Mouse (Mus musculus) heart, embryonic 12.5 days (tissue): ENCODE data around the gene Asrgl1. TPM values are rescaled to one million over a fixed set of nuclear protein-coding genes. Genes with fewer than 3 reads are reported as not detected.
"Not testable (repeated sequence)": the region's sequence is repeated elsewhere in the genome, so short reads cannot be mapped to it uniquely, and the experiment has no call there.

Experiments used
- ATAC-seq: fragments of 200-750 bp; cut with Nextera tagmentation; 2 replicates; pipeline ENCODE4 v1.8.0; 2017; ENCODE audit warnings: moderate TSS enrichment, moderate library complexity; ENCODE audit not compliant: insufficient number of reproducible peaks, low FRiP score
- H3K27ac ChIP-seq: fragments of 300-500 bp; sonication (generic); 2 replicates; pipeline ENCODE4 v1.5.1; 2016; ENCODE audit warnings: mild to moderate bottlenecking, moderate library complexity; ENCODE audit not compliant: poor library complexity, severe bottlenecking
- H3K27me3 ChIP-seq: fragments of 300-500 bp; sonication (generic); replicated peaks from 2 replicates; pipeline ENCODE4 v1.6.1; 2016; ENCODE audit warnings: mild to moderate bottlenecking, moderate library complexity
- H3K36me3 ChIP-seq: fragments of 300-500 bp; sonication (generic); 2 replicates; pipeline ENCODE4 v1.6.1; 2016; ENCODE audit warnings: mild to moderate bottlenecking, moderate library complexity
- H3K4me1 ChIP-seq: fragments of 300-500 bp; sonication (generic); replicated peaks from 2 replicates; pipeline ENCODE4 v1.6.1; 2016; ENCODE audit warnings: mild to moderate bottlenecking
- H3K4me2 ChIP-seq: fragments of 300-500 bp; sonication (generic); 2 replicates; pipeline ENCODE4 v1.6.1; 2016; ENCODE audit warnings: mild to moderate bottlenecking, moderate library complexity
- H3K4me3 ChIP-seq: fragments of 300-500 bp; sonication (generic); 2 replicates; pipeline ENCODE4 v1.5.1; 2016; ENCODE audit warnings: mild to moderate bottlenecking
- H3K9ac ChIP-seq: fragments of 300-500 bp; sonication (generic); 2 replicates; pipeline ENCODE4 v1.6.1; 2016; ENCODE audit warnings: mild to moderate bottlenecking, moderate library complexity
- H3K9me3 ChIP-seq: fragments of 300-500 bp; sonication (generic); replicated peaks from 2 replicates; pipeline ENCODE4 v1.6.1; 2016; ENCODE audit warnings: mild to moderate bottlenecking, moderate library complexity
- WGBS: fragments of 180-500 bp; shearing (Covaris S2); methylation state at CpG from one replicate; pipeline ENCODE4 v1.1.7; 2016; 5-methylcytosine and 5-hydroxymethylcytosine counted together
- polyA plus RNA-seq: library from polyadenylated mRNA; unstranded; fragments of >200 nt; fragmentation: Nextera tagmentation; extraction: Ambion mirVana; gene quantifications from 2 replicates; pipeline ENCODE4 v1.2.1, GENCODE M21; 2016

Gene Asrgl1
- 11.3 and 14.1 TPM in 2 replicates for polyA plus RNA-seq

DNA sequence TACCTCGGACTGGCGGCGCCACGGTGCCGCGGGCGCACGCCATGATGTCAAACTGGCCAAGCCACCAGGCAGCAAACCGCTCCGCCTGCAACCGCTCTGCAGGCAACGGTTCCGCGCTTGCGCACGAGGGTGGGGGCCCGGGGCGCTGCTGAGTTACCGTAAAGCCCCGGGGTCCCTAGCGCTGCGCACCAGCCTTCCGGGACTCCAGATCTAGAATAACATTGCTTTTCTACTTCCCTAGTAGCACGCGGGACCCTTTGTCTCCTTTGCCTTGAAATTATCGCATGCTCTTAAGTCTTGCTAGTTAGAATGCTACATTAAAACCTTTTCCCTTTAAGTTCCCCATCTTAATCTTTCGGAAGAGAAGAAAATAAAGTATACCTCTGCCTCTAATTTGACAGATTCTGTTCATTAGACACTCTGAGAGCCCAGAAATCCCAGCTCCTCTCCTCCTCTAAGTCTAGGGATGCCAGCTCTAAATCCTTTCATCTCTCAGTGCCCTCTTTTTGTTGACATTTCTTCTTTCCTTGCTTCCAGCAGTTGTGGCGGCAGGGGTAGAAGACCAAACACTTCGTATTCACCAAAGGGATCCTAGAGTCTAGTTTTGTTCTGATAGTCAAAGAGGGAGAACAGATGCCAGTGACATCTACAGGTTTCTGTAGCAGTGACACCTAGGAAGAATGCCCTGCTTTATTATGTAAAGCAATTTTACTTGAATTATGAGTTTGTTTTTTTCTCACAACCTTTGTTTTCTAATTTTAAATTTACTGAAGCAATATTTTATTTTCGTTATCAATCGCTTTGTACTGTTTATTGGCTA lies at the start of gene Asrgl1:
Asrgl1 (minus strand) TSS at position 125 of the 820 bp plus-strand sequence.
- 0 out of 2 replicates have a peak, but pooled peaks cover 5% of the 10 kb centered on the region for H3K4me1 ChIP-seq
- H3K4me2 ChIP-seq, result peak within 1 kb of the TSS; percentile 99
- peak within 1 kb of the TSS; percentile 83 for H3K9ac ChIP-seq
- WGBS, result 10% methylated on average over 31 of the region's 31 CpGs
- no peaks in the 10 kb centered on the region for H3K27me3 ChIP-seq
- H3K27ac ChIP-seq, result no peak within 1 kb of the TSS
- H3K9me3 ChIP-seq, result no peaks in the 10 kb centered on the region
- H3K36me3 ChIP-seq, result no peaks in the 10 kb centered on the region; the same call in 1 of the 2 replicates
- peak within 1 kb of the TSS; percentile 75 for H3K4me3 ChIP-seq
- ATAC-seq, result peak; percentile 93

- Histone ChIP-seq H3K4me3 (no peak overlapping the region), H3K4me2 (no peak overlapping the region), H3K27ac (no peak overlapping the region), H3K9me3 (no peaks in the 10 kb centered on the region), H3K9ac (no peak overlapping the region), H3K27me3 (no peaks in the 10 kb centered on the region), H3K4me1 (no peaks in the 10 kb centered on the region), H3K36me3 (no peaks in the 10 kb centered on the region)
- ATAC-seq, result no peak
- WGBS, result 62% methylated on average over 4 of the region's 4 CpGs
These were observed 10.8 kb upstream of the Asrgl1 start for GRCm38 (mm10) chr19:9146214-9146613.

DNA sequence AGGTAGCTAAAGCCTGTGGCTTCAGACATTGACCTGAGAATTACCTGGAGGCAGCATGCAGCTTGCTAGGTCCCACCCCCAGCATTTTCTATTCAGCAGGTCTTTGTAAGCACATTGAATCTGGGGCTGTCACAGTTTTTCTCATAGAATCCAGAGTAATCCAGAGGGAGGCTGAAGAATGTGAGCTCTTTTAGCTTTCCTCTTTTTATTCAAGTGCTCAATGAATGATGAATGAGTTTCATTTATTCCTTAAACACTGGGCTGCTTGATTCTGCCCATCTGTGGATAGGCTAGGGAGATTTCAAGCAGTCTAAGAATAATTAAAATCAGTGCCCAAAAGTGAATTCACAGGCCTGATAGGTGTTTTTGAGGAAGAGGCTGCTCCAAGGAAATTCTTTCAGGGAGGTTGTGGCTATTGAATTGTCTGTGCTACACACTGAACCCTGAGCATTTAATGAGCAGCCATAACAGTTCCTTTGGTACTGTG lies 8.2 kb upstream of the Asrgl1 start:
- no peaks in the 10 kb centered on the region for H3K36me3 ChIP-seq
- H3K4me3 ChIP-seq, result no peak overlapping the region
- no peaks in the 10 kb centered on the region for H3K4me1 ChIP-seq
- H3K4me2 ChIP-seq, result no peak overlapping the region
- H3K9me3 ChIP-seq, result no peaks in the 10 kb centered on the region
- no peak overlapping the region for H3K9ac ChIP-seq
- no peaks in the 10 kb centered on the region for H3K27me3 ChIP-seq
- H3K27ac ChIP-seq, result no peak overlapping the region
- ATAC-seq, result no peak

DNA sequence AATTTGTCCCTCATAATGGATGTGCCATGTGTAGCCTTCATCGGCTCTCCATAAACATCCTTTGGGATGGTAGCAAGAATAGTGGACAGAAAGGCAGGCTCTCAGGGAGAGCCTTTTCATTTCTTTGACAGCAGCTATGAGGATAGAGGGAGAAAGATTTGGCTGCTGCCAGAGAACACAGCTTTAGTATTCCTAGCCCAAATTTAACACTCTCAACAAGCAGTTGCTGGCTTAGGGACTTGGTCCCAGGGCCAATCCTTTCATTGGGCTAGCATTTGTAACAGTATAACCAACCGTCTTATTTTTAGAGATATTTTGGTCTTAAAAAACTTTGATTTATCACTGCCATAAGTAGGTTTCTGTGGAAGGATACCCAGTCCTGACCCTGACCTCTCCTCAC lies 7.8 kb upstream of the Asrgl1 start:
- 87% methylated on average over 2 of the region's 2 CpGs for WGBS
- no peak overlapping the region for H3K27ac ChIP-seq
- no peak overlapping the region for H3K9ac ChIP-seq
- H3K27me3 ChIP-seq, result no peaks in the 10 kb centered on the region
- no peak overlapping the region for H3K4me2 ChIP-seq
- H3K4me1 ChIP-seq, result no peaks in the 10 kb centered on the region
- no peaks in the 10 kb centered on the region for H3K36me3 ChIP-seq
- no peak overlapping the region for H3K4me3 ChIP-seq
- no peaks in the 10 kb centered on the region for H3K9me3 ChIP-seq
- no peak for ATAC-seq

- H3K9ac ChIP-seq, H3K27me3 ChIP-seq, H3K4me3 ChIP-seq, H3K36me3 ChIP-seq, ATAC-seq, H3K4me2 ChIP-seq, H3K4me1 ChIP-seq, H3K9me3 ChIP-seq, H3K27ac ChIP-seq: not testable (repeated sequence)
- 81% methylated on average over 1 of the region's 1 CpGs for WGBS
These were observed 4.9 kb upstream of the Asrgl1 start for GRCm38 (mm10) chr19:9140361-9140760.

- Histone ChIP-seq H3K27me3 (no peaks in the 10 kb centered on the region), H3K4me2 (no peak overlapping the region), H3K27ac (no peak overlapping the region), H3K9me3 (no peaks in the 10 kb centered on the region), H3K4me3 (no peak overlapping the region), H3K9ac (no peak overlapping the region), H3K4me1 (0 out of 2 replicates have a peak, but pooled peaks cover 5% of the 10 kb centered on the region), H3K36me3 (no peaks in the 10 kb centered on the region; the same call in 1 of the 2 replicates)
- no peak for ATAC-seq
- WGBS, result 74% methylated on average over 1 of the region's 1 CpGs
These were observed 1.7 kb upstream of the Asrgl1 start for GRCm38 (mm10) chr19:9137159-9137558.

GRCm38 (mm10) chr19:9134746-9135511 lies 507 bp downstream of the Asrgl1 start:
- no peaks in the 10 kb centered on the region; the same call in 1 of the 2 replicates for H3K36me3 ChIP-seq
- peak overlapping the region; percentile 99 for H3K4me2 ChIP-seq
- H3K27me3 ChIP-seq, result no peaks in the 10 kb centered on the region
- peak overlapping the region; percentile 83 for H3K9ac ChIP-seq
- H3K4me1 ChIP-seq, result 0 out of 2 replicates have a peak, but pooled peaks cover 5% of the 10 kb centered on the region
- peak overlapping the region; percentile 75 for H3K4me3 ChIP-seq
- WGBS, result 2% methylated on average over 36 of the region's 37 CpGs
- H3K9me3 ChIP-seq, result no peaks in the 10 kb centered on the region
- no peak overlapping the region for H3K27ac ChIP-seq
- peak; percentile 70 for ATAC-seq

DNA sequence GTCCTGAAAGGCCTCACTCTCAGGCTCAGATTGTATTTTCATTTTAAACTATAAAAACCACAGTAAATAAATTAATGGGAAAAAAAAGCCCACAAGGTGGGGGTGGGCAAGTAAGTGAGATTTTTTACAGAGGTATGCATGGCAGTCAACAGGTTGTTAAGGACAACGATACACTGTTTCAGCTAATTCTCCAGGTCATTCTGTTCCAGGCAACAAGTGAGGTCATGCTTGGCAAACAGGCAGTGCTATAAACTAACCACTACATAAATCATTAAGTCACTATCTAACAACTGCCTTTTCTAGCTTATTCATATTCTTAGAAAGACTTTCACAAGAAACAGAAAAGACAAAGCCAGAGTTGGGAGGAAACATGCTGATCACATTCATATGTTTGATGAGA lies 5.4 kb downstream of the Asrgl1 start:
- no peaks in the 10 kb centered on the region for H3K27me3 ChIP-seq
- H3K4me1 ChIP-seq, result 0 out of 2 replicates have a peak, but pooled peaks cover 5% of the 10 kb centered on the region
- no peak overlapping the region for H3K27ac ChIP-seq
- 68% methylated on average over 1 of the region's 1 CpGs for WGBS
- no peak overlapping the region for H3K9ac ChIP-seq
- no peak overlapping the region for H3K4me3 ChIP-seq
- no peak for ATAC-seq
- peaks cover 16% of the 10 kb centered on the region for H3K36me3 ChIP-seq
- H3K9me3 ChIP-seq, result no peaks in the 10 kb centered on the region
- H3K4me2 ChIP-seq, result no peak overlapping the region

DNA sequence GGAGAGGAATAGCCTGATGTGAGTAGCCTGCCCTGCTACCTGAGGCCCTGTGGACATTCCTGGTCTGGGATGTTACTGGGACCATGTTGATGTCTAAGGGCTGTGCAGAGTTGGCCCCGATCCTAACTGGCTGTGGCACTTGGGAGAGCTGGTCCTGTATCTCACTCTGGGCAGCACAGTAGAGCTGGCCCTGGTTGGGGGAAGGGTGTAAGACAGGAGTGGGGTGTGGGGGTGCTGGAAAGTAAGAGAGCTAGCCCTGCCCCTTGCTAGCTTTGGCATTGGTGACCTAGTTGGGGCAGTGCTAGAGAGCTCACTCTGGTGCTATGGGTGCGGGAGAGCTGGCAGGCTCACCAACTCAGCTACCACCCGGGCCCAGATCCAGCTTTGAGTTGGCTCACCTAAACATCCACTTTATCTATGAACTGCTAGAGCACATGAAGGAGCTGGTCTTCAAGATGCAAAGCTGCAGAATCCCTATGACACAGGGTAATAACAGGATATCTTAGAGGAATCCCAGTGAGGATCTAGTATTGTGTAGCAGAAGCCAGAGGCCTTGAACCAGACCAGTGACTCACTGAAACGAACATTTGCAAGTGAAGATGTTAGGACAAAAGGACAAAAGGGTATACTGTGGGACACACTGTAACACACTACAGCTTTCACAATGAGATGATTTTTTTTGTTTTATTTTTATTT lies 6.8 kb downstream of the Asrgl1 start:
- H3K4me2 ChIP-seq, result no peak overlapping the region
- H3K27ac ChIP-seq, result no peak overlapping the region
- peaks cover 16% of the 10 kb centered on the region for H3K36me3 ChIP-seq
- H3K4me1 ChIP-seq, result no peaks in the 10 kb centered on the region
- H3K27me3 ChIP-seq, result no peaks in the 10 kb centered on the region
- no peak overlapping the region for H3K4me3 ChIP-seq
- ATAC-seq, result no peak
- H3K9me3 ChIP-seq, result no peaks in the 10 kb centered on the region
- no peak overlapping the region for H3K9ac ChIP-seq
- 91% methylated on average over 4 of the region's 4 CpGs for WGBS

DNA sequence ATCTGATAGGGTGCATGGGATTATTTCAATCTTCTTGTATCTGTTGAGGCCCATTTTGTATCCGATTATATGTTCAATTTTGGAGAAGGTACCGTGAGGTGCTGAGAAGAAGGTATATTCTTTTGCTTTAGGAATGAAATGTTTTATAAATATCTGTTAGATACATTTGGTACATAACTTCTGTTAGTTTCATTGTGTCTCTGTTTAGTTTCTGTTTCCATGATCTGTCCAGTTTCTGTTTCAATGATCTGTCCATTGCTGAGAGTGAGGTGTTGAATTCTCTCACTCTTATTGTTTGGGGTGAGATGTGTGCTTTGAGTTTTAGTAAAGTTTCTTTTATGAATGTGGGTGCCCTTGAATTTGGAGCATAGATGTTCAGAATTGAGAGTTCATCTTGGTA lies 11.4 kb downstream of the Asrgl1 start:
- not testable (repeated sequence) for H3K9ac ChIP-seq, H3K27ac ChIP-seq, H3K4me3 ChIP-seq, H3K4me1 ChIP-seq, ATAC-seq, H3K4me2 ChIP-seq, H3K27me3 ChIP-seq, H3K9me3 ChIP-seq
- WGBS, result 87% methylated on average over 2 of the region's 2 CpGs
- peaks cover 16% of the 10 kb centered on the region for H3K36me3 ChIP-seq

DNA sequence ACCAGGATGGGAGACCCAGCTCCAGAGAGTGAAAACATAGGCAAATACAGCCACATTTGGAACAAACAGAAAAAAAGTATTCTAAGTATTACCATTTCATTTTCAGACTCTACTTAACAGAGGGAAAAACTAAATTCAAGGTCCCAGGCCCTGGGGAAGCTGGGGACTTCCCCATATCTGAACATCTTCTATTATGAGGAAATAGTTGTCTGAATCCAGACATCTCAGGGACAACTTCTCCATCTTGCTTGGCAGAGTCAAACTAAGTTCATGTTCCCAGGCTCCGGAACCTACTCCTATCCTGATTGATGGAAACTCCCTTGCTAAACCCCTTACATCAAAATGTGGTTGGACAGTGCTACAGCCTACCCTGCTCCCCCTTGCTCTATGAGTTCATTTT lies 13.0 kb downstream of the Asrgl1 start:
- H3K4me3 ChIP-seq, result no peak overlapping the region
- H3K9ac ChIP-seq, result no peak overlapping the region
- WGBS, result 98% methylated on average over 1 of the region's 1 CpGs
- no peaks in the 10 kb centered on the region for H3K9me3 ChIP-seq
- no peak for ATAC-seq
- H3K4me1 ChIP-seq, result peaks cover 4% of the 10 kb centered on the region
- no peaks in the 10 kb centered on the region for H3K27me3 ChIP-seq
- H3K36me3 ChIP-seq, result peaks cover 6% of the 10 kb centered on the region
- no peak overlapping the region for H3K27ac ChIP-seq
- H3K4me2 ChIP-seq, result no peak overlapping the region
